Mouse (Mus musculus) megakaryocyte, embryonic 14.5 days (primary cell): ENCODE measurements around the gene Ccdc78.

Experiments used
- FLI1 ChIP-seq: IDR thresholded peaks from 2 replicates; pipeline ENCODE4 v1.6.1; 2012; ENCODE audit warnings: low read length, inconsistent platforms, mixed read lengths
- GATA1 ChIP-seq: IDR thresholded peaks from 3 replicates; pipeline ENCODE4 v1.6.1; 2012; ENCODE audit warnings: mixed read lengths, low read length, inconsistent platforms, borderline replicate concordance

- TF ChIP-seq GATA1 (no peak), FLI1 (no peak)
These were observed 1.1 kb upstream of the Ccdc78 start, which contains the start of gene Haghl for GRCm38 (mm10) chr17:25785281-25785745.
